Mouse (Mus musculus): ENCODE data around the gene Tmem50b. TPM values are rescaled to one million over a fixed set of nuclear protein-coding genes. Genes with fewer than 3 reads are reported as not detected.

The Tmem50b gene
- total RNA-seq, 2 experiments from 2014 or later = 38.9 to 40.9 TPM

DNA sequence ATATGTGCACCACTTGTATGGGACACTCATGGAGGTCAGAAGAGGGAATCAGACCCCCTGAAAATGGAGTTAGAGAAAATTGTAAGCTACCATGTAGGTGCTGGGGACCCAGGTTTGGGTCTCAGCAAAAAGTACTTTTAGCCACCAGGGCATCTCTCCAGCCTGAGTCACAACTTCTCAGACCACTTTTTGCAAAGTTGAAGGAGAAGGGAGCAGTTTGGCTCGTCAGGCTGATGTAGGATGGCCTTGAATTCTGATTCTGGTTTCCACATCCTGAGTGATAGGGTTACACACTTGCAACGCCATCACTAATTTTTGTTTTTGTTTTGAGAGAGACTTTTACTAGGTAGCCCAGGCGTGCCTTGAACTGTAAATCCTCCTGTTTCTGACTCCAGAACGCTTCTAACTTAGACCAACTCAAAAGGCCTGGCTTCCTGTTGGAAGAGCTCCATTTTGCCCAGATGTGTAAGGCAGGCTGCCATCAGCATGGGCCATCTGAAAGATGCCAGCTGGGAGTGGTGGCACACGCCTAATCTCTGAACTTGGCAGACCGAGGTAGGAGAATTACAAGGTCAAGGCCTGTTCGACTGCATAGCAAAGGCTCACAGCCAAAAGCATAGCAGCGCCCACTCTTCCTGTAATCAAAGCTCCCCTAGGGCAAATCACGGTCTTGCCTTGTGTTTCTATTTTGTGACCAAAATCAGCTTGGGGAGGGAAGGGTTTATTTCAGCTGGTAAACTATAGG, 12.1 kb upstream of the Tmem50b start:
- peak; percentile 61 for DNase-seq

DNA sequence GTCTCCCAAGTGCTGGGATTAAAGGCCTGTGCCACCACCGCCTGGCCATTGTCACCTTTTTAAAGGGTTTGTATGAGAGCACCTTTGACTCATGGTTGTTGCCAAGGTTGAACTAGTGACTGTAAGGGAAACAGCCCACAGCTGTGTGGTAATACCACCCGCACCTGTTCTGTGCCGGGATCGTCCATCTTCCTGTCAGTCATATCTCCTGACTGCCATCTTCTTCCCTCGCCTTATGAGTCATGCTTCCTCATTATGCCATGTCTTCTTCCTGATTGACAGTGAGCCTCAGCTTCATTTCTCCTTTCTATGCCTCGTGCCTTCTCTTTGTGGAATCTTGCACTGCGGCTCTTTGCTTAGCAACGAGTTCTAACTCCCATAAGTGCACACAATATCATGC, 9.4 kb upstream of the Tmem50b start:
- no peak for DNase-seq

DNA sequence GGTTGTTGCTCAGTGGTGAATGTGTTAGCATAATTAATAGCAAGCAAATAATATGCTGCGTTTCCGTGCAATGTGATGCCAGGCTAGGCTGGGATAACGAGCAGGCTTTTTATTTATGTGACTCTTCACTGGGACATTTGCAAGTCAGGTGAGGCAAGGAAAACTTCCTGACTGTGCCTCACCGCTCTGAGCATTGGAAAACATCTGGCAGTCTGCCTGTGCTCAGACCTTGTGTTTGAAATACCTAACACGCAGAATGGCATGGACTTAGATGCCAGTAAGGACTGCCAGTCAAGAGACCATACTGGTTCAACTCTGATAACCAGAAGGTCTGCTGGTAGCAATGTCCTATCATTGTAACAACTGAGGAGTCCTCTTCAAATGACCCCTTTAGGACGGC, 7.6 kb upstream of the Tmem50b start:
- peak; percentile 56 for DNase-seq

DNA sequence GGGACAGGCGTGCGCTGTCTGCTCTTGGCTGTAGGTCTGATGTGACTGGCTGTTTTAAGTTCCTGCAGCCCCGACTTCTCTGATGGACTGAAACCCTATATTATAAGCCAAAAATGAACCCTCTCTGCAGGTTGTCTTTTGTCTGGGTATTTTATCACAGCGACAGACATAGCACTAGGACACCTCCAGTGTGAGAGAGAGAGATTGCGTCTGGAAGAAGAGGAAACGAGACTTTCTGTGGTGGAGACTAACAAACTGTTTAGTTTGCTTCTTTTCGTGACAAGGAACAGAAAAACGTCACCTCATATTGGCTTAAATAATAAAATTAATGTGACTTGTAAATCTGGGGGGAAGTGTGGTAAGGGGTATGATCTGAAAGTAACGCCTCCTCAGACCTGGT, 4.1 kb upstream of the Tmem50b start:
- DNase-seq = no peak

GRCm38 (mm10) chr16:91601081-91601480, 3.5 kb upstream of the Tmem50b start:
- no peak for DNase-seq

GRCm38 (mm10) chr16:91599242-91599641, 1.6 kb upstream of the Tmem50b start:
- no peak for DNase-seq

- no peak for DNase-seq
These were observed 575 bp downstream of the Tmem50b start for GRCm38 (mm10) chr16:91596779-91597671.

DNA sequence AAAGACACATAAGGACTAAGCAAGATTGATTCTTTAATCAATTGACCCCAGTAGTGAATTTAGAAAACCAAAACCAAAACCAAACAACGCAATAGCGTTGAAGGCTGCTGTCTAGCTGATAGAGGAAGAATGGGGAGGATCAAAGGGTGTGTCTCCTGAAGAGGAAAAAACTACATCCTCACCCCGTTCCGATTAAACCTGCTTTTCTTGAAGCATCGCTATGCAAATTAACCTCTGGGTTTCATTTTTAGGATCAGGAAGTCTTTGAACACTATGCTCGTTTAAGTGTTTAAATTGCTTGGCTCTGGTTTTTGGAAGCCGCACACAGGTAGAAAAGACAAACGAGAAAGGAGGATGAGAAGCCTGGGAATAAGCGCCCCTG, 1.2 kb downstream of the Tmem50b start:
- DNase-seq = no peak

GRCm38 (mm10) chr16:91595076-91595475, 2.5 kb downstream of the Tmem50b start:
- DNase-seq = peak; percentile 35

- no peak for DNase-seq
These were observed 4.3 kb downstream of the Tmem50b start for GRCm38 (mm10) chr16:91593262-91593661.

- no peak for DNase-seq
These were observed 5.4 kb downstream of the Tmem50b start for GRCm38 (mm10) chr16:91592162-91592561.

DNA sequence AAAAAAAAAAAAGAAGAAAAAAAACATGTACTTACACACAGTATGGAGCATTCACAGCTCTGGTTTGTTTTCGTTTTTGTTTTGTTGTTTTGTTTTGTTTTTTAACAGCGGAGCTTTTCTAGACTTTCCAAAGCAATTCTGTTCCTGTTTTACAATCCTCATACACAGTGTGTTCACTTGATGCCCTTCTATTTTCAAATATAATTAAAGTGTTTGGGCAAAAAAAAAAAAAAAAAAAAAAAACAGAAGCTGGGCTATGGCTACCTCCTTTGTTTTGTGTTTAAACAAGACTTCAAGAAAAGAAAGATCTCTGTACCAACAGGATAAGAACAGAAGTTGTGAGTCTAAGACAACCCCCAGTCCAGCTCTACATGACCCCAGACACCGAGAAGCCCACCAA, 8.9 kb downstream of the Tmem50b start:
- no peak for DNase-seq

DNA sequence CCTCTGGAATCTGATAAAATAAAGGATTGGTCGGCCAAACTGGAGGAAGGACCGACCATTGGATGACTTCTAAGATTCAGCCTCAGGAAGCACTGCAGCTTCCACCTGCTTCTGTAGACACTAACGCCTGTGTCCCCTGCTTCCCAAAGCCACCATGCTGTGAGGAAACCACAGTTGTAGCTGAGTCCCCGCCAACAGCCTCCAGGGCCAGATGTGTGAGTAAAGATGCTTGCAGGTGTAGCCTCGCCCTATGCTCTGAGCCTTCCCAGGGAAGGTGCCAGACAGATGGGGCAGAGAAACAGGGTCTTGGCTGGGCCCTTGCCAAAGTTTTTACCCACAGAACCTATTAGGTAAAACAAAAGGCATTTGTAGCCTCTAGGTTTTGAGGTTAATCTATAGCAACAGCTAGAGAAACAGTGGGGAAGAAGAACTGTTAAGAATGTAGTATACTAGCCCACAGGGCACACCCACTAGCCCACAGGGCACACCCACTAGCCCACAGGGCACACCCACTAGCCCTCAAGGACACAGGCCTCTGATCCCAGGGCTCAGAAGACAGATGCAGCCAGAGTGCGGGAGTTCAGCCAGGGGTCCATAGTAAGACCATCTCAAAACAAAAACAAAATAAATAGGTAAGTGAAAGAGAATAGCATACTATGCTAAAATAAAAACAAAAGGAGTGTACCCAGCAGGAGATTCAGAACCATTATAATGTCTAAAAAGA, 9.7 kb downstream of the Tmem50b start:
- no peak for DNase-seq

DNA sequence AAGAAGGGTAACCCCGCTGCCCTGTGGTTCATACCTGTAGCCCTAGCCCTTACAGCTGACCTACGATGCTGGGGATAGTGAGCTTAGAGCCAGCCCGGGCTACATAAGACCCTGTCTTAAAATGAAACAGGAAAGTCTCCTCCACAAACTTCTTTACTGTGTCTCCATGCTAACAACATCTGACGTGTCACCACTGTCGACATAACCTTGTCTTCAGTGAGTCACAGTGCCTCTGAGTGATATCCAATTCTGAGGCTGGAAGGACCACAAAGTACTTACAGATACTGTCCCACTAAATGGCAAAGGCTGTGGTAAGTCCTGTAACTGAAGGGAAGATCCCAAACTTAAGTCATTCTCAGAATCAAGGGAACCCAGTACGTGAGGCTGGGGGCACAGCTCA, 11.4 kb downstream of the Tmem50b start:
- no peak for DNase-seq

DNA sequence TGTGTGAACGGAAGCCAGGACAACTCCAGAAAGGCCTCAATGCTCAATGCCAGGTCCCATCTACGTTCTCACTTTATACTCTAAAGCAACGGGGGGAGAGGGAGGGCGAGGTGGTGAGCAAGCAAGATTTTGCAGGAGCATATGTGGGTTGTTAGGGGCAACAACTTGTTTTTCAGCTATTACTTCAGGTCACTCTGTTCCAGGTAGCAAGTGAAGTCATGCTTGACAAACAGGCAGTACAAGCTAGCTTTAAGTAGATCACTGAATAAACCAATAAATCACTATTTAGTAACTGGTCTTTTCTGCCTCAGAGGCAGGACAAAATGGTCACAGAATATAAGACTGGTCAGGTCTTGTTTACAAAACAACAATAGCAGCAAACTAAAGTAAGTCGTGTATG, 12.0 kb downstream of the Tmem50b start:
- DNase-seq = no peak

DNA sequence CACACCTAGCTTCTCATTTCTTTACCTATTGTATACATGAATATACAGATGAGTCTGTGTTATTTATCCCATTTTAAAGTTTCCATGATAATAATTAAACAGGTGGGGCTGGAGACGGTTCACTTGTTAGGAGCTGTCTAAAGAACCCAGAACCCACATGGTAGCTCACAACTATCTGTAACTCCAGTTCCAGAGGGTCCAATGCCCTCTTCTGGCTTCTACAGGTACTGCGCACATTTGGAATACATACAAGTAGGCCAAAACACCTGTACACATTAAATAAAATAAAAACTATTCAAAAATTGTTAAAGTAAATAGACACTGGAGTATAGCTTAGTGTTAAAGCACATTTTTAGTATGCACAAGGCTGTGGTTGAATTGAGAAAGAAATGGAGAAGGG, 15.3 kb downstream of the Tmem50b start:
- peak; percentile 57 for DNase-seq

DNA sequence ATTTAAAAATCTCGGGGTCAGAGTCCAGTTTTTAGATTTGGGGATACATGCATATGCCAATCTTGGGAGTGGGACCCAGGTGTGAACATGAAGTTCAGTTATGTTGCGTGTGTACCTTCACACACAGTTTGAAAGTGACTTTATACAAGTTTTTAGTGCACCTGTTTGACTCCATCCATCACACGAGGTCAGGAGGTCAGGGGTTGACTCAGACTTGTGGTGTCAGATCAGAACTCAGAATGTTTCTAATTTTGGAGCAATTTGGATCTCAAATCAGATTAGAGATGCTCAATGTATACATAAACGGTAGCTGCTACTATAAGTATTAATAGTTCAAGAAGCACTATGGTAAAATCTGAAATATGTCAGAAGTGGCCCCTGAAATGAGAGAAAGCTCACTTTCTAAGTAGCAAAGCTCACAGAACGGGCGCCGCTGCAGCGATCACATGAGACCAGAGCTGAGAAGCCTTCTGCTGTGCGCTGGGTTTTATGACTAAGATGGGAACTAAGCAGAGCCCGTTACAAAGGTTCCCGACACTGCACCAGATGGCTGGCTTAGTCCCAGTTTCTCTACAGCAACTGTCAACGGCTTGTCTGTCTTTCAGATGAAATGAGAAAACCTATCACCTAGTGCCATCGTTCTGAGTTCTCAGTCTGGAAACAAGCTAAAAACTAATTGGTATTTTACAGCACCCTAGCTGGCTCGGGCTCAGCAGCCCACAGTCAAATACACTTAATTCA, 18.4 kb downstream of the Tmem50b start:
- no peak for DNase-seq

DNA sequence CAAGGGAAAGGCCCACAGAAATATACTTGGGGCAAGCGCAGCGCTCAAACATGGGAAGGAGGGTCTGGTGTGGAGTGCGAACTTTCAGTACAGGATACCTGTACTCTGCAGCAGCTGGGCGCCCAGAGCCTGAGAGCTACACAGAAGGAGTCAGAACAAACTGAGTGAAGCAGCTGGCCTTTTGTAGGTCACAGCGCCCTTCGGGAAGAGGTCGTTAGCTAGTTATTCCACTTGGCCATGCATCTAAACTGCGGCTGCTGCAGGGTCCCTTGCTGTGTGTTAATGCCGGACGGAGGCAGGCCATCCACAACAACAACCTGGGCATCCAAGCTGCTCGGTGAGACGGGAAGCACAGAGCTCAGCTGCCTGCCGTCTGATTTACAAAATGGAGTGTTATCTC, 22.4 kb downstream of the Tmem50b start:
- no peak for DNase-seq

- DNase-seq = no peak
These were observed 26.5 kb downstream of the Tmem50b start for GRCm38 (mm10) chr16:91571105-91571504.

- DNase-seq = no peak
These were observed 28.6 kb downstream of the Tmem50b start for GRCm38 (mm10) chr16:91568960-91569359.

GRCm38 (mm10) chr16:91566002-91566401, 31.6 kb downstream of the Tmem50b start:
- DNase-seq = no peak

DNA sequence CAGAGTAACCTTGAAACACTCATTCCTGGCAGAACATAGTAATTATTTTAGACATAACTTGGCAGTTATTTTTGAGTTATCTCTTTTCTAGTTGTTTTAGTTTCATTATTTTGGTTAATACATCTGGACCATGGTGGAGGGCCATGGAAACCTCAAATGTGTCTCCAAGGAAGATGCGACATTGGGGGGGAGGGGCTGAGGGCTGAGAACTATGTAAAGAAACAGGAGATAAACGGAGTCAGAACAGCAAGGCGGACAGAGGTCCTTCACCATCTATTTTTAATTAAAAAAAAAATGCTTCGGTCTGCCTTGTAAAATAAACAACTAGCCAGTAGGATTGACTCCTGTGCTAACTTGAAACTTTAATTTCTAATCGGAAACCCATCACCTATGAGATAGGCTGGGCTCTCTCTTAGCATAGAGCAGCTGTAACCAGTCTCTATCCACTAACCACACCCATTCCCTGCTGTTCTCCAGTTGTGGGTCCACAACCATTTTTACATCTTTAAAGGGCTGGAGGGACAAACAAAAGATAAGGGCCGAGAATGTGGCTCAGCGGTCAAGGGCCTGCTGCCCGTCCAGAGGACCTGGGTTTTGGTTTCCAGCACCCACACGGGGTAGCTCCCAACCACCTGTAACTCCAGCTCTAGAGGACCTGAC, 32.2 kb downstream of the Tmem50b start:
- no peak for DNase-seq
